Mouse (Mus musculus): ENCODE measurements around the gene Tom1l2.

Tom1l2 gene

DNA sequence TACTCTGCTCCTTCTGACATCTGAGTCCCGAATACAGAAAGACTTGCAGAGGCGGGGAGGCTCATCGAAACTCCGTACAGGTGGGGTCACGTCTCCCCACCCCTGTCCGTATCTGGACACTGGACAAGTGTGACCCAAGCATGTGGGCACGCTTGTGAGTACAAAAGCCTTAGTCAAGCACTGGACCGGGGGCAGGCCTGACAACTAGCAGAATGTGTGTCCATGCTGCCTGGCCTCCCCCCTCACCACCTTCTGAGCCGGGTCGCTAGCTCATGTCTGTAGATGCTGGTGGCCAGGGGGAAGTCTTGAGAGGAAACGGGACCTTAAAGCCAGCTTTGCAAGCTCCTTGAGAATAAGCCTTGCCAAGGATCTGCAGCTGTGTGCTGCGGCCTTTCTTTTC is 140.9 kb downstream of the Tom1l2 start:
- no peak for ATAC-seq (ENCODE audit: insufficient number of reproducible peaks, low FRiP score, low TSS enrichment)

GRCm38 (mm10) chr11:60211152-60211551 is 141.6 kb downstream of the Tom1l2 start:
- ATAC-seq (ENCODE audit: insufficient number of reproducible peaks, low FRiP score, low TSS enrichment), result no peak

DNA sequence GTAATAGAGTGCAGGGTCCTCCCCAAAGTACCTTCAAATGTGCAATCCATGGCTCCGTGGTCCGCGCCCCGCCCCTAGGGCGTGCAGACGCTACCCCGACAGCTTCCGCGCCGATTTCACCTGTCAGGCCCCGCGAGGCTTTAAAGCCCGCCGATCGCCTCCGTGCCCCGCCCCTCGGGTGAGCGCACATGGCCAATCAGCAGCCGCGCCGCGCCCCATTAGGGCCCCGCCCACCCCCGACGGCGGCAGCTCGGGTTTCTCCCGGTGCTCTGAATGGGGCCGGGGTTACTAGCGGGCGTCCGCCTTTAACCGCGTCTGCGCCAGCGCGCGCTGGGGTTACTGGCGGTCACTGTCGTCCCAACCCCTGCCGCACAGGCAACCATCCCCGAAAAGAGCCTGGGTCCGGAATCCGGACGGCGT is 142.4 kb downstream of the Tom1l2 start:
- ATAC-seq (ENCODE audit: insufficient number of reproducible peaks, low FRiP score, low TSS enrichment), result no peak

DNA sequence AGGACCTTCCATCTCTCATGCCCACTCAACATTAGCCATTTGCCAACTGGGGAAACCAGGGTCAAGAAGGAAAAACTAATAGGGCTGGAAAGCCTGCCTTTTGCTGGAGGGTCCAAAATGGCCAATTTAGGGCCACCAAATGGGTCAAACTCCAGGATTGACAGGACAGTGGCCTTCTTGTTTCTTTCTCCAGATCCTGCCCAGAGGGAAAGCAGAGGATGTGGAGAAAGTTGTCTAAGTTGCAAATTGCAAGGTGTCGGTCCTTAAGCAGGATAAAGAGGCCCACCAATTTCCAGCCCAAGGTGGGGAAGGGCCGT is 142.8 kb downstream of the Tom1l2 start:
- ATAC-seq (ENCODE audit: insufficient number of reproducible peaks, low FRiP score, low TSS enrichment), result no peak

GRCm38 (mm10) chr11:60209217-60209932 is 143.3 kb downstream of the Tom1l2 start:
- peak; percentile 63; the same call in 1 of the 2 replicates for ATAC-seq (ENCODE audit: insufficient number of reproducible peaks, low FRiP score, low TSS enrichment)

GRCm38 (mm10) chr11:60208712-60209111 is 144.0 kb downstream of the Tom1l2 start:
- ATAC-seq (ENCODE audit: insufficient number of reproducible peaks, low FRiP score, low TSS enrichment), result no peak

GRCm38 (mm10) chr11:60208201-60208600 is 144.5 kb downstream of the Tom1l2 start:
- no peak for ATAC-seq (ENCODE audit: insufficient number of reproducible peaks, low FRiP score, low TSS enrichment)

DNA sequence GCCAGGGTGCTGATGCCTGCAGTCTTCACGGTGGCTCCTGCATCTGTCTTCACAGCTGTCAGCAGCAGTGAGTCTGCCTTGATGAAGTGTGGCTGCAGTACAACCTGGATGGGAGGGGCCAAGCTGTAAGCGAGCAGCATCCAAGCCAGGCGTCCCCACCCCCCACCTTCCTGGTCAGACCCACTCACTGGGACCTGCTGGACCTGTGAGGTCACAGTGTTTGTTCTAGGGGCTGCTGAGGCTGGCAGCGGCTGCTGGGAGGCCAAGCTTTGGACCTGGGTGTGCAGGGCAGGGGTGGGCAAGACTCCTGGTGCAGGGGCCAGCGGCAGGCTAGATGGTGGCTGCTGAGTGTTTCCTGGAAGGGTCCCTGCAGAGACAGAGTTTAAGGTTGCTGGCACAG is 146.5 kb downstream of the Tom1l2 start:
- ATAC-seq (ENCODE audit: insufficient number of reproducible peaks, low FRiP score, low TSS enrichment), result no peak

GRCm38 (mm10) chr11:60205026-60205425 is 147.7 kb downstream of the Tom1l2 start:
- no peak for ATAC-seq (ENCODE audit: insufficient number of reproducible peaks, low FRiP score, low TSS enrichment)

DNA sequence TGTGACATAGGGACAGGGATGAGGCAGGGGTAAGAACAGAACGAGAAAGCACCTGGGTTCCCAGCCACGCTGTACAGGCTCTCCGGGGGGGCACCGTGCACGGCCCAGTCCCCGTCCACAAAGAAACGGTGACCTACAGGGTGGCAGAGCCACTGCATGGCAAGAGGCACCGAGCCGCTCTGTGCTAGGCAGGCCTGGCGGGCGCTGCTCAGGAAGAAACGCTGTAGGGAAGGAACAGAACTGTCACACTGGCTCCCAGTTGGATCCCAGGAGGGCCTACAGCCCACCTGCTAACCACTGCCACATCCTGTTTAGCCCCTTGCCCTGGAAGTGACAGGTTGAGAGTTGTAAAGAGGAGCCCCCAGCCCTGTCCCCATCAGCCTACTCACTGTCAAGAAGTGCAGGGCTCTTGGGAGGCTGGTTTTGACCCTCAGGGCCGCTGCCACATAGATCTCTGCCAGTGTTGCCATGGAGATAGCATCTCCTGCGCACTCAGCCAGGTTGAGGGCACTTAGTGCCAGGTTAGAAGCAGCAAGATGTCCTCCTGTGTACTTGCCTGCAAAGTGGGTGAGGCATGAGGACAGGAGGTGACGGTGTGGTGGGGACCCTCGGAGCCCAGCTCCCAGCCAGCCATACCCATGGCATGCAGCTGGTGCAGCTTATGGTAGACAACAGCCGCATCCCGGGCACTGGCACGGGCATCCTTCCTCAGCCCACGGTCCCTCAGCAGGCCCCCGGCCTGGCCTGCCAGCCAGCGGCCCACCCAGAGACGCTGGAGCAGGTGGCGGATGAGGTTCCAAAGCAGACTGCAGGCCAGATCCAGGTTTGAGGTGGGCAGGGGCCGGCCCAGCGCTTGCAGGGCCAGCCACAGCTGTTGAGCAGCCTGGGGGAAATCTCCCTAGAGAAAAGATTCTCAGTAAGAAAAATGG is 149.7 kb downstream of the Tom1l2 start:
- 0 out of 2 replicates have a peak, but pooled peaks have one; percentile 45 for ATAC-seq (ENCODE audit: insufficient number of reproducible peaks, low FRiP score, low TSS enrichment)

GRCm38 (mm10) chr11:60200384-60200783 is 152.3 kb downstream of the Tom1l2 start:
- no peak for ATAC-seq (ENCODE audit: insufficient number of reproducible peaks, low FRiP score, low TSS enrichment)

DNA sequence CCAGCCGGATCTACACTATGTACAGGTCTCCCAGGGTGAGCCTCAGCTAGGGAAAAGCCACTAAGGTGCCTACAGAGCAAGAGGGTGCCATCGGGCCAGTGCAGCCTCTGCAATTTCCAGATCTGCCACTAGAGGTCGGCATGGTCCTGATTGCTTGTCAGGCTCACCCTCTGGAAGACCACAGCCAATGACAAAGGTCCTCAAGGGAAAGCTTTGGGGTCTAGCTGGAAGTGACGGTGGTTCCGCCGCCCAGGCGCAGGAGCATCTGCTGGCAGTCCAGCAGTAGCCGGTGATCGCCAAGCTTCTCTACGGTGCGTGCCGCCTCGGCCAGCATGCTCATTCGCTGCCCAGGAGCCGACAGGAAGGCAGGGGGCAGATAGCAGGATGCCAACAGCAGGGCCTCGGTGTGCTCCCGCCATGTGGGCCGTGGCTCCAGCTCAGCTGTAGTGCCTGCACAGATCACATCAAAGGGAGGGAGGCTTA is 153.0 kb downstream of the Tom1l2 start:
- ATAC-seq (ENCODE audit: insufficient number of reproducible peaks, low FRiP score, low TSS enrichment), result peak; percentile 56

DNA sequence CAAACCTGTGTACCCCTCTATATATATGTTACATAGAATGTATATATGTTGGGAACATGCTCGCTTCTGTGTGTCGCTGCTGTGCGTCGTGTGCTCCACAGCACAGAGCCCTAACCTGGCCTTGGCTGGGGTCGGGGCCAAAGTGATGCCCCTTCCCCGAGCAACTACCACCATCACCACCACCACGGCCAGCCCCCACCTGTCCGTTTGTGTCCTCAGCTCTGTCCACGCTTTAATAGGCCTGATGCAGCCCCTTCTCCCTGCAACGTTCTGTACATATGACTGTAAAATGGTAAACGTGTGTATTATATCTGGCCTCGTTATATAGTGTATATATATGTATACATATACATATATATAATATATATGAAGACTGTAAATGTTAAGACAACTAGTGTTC is 154.1 kb downstream of the Tom1l2 start:
- ATAC-seq (ENCODE audit: insufficient number of reproducible peaks, low FRiP score, low TSS enrichment), result no peak

DNA sequence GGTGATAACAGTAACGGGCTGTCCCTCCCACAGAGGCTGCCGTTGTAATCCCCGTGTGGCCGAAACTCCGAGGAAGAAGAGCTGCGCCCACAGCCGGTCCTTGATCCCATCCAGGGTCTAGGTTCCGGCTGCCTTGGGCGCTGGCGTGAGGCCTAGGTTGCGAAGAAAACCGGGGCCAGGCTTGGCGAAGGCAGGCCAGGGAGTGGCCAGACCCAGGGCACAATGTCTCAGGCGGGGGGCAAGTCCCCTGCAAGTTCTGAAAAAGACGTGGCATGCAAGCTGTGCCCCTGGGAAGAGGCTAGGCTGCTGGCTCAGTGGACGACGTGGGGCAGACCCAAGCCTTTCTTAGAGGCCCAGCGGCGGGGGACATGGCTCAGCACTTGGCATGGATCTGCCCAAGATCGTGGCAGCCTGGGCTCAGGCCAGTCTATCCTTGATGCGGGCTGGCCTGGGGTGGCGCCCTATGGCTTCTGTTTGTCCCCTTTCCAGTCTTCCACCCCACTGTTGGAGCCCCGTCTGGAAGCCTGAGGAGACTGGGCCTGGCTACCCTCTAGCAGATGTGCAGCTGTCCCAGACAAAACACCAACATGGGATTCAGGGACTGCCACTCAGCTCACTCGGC is 154.6 kb downstream of the Tom1l2 start:
- no peak for ATAC-seq (ENCODE audit: insufficient number of reproducible peaks, low FRiP score, low TSS enrichment)

- no peak for ATAC-seq (ENCODE audit: insufficient number of reproducible peaks, low FRiP score, low TSS enrichment)
These were observed 156.4 kb downstream of the Tom1l2 start for GRCm38 (mm10) chr11:60196344-60196743.

GRCm38 (mm10) chr11:60195108-60195507 is 157.6 kb downstream of the Tom1l2 start:
- no peak for ATAC-seq (ENCODE audit: insufficient number of reproducible peaks, low FRiP score, low TSS enrichment)

DNA sequence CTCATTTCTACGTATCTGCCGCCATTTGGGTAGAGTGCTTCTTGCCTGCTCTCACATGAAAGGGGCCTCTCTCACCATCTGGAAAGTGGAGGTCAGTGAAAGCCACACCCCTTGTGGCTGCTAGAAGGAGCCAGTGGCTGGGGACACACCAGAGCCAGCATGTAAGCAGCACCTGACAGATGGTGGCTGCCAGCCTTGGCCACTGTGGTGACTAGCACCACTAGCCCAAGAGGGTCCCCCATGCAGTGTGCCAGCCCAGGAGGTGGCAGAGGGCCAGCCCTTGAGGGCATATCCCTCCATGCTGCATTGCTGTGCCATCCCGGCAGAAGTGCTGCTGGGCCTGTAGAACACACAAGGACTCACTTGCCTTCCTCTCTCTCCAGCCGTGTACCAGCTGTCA is 159.1 kb downstream of the Tom1l2 start:
- no peak for ATAC-seq (ENCODE audit: insufficient number of reproducible peaks, low FRiP score, low TSS enrichment)

DNA sequence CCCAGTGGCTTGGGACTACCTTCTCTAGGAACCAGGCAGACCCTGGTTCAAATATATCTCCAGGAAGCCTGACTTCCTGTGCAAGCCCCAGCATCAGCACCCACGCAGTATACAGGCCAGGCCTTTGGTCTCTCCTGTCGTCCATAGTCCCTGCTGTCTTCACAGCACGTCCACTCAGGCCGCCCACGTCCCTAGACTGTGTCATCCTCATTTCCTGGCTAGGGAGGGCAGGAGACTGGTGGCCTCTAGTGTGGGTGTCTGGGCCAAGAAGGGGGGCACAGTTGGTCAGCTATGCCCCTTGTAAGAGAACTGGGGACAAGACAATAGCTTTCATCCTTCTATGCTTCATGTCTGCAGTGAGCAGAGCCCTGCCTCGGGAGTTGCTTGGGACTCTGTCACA is 160.2 kb downstream of the Tom1l2 start:
- ATAC-seq (ENCODE audit: insufficient number of reproducible peaks, low FRiP score, low TSS enrichment), result no peak

DNA sequence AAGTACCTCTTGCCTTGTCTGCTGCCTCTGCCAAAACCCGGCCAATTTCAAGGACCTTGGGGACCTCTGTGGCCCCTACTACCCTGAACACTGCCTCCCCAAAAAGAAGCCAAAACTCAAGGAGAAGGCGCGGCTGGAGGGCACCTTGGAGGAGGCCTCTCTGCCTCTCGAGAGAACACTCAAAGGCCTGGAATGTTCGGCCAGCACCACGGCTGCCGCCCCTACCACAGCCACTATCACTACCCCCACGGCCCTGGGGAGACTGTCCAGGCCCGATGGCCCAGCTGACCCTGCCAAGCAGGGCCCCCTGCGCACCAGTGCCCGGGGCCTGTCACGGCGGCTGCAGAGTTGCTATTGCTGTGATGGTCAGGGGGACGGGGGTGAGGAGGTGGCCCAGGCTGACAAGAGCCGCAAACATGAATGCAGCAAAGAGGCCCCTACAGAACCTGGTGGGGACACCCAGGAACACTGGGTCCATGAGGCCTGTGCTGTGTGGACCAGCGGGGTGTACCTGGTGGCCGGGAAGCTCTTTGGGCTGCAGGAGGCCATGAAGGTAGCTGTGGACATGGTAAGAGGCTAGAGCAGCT is 162.6 kb downstream of the Tom1l2 start:
- ATAC-seq (ENCODE audit: insufficient number of reproducible peaks, low FRiP score, low TSS enrichment), result no peak

GRCm38 (mm10) chr11:60189501-60190040 is 163.1 kb downstream of the Tom1l2 start:
- ATAC-seq (ENCODE audit: insufficient number of reproducible peaks, low FRiP score, low TSS enrichment), result no peak

All from cerebellum, adult (tissue).